Comparison of ENCODE assay signal across 12 mouse cellular contexts in genomic region chr11:35244526-35244925, GRCm38 (mm10).
DNase-seq lines count a peak whose midpoint lies in the region; ATAC-seq lines count a peak whose summit lies in the region.
"Had no signal": no experiment of that assay in that cellular context is flagged by ENCODE, and none has a peak within 500 bp of the region (broad histone marks: within the 10 kb centered on the region; RNA-seq: fewer than 3 reads in every experiment).

No protein-coding gene starts in this region.

- no peak for ATAC-seq in erythroid progenitor cell, adult 5-6 weeks (replicated peaks; ENCODE audit: low FRiP score, poor library complexity, severe bottlenecking)
- ATAC-seq: inflammation-experienced regulatory T-cells, adult 6 months; liver, embryonic 12.5 days had no signal

- peak; percentile 35 for DNase-seq in heart, adult 8-10 months (ENCODE audit: low spot score)
- no peak for DNase-seq in heart, postnatal 25 days (ENCODE audit: low spot score)
- DNase-seq in 3134 (ENCODE audit: extremely low read depth, insufficient read length, low spot score): peak; percentile 25
- peak; percentile 63 for DNase-seq in brain, adult 2 months (ENCODE audit: low read depth, low spot score)
- peak; percentile 67 to 72 for DNase-seq in cerebellum, postnatal 36 days
- no peak for DNase-seq in spleen, postnatal 4 days (ENCODE audit: low spot score in 2 of 2)
- no peak for DNase-seq in spleen, postnatal 36 days (ENCODE audit: low spot score in 2 of 2)
- DNase-seq: kidney, postnatal 14 days; retina, postnatal 1 day had no signal

- intact Hi-C loops in heart, postnatal 25 days (cut with DNase I): no loop called here

Comparison
In these comparisons a context has a peak if more than half of its experiments do, and no peak if none do; other contexts are left out.
1. DNase-seq: peak in heart, adult 8-10 months (single experiment), 3134 (single experiment), brain, adult 2 months (single experiment) and cerebellum, postnatal 36 days (2 of 2); none in heart, postnatal 25 days (single experiment), spleen, postnatal 4 days (0 of 2) and spleen, postnatal 36 days (0 of 2).